Mouse (Mus musculus): ENCODE measurements around the gene Gdf11. TPM values are rescaled to one million over a fixed set of nuclear protein-coding genes. Genes with fewer than 3 reads are reported as not detected.
A peak's percentile ranks its signal among the peaks of the same experiment; 100 is the strongest.

Gdf11 gene
- polyA plus RNA-seq, 1 experiment from 2014 or later: 4.5 TPM

GRCm38 (mm10) chr10:128934997-128935787 lies 43.7 kb upstream of the Gdf11 start:
- Histone ChIP-seq H3K9ac (no peak overlapping the region), H3K4me2 (0 out of 2 replicates have a peak overlapping the region, but pooled peaks have one; percentile 1), H3K4me1 (ENCODE audit: insufficient read depth) (no peaks in the 10 kb centered on the region), H3K4me3 (ENCODE audit: low read depth, low read length) (no peak overlapping the region), H3K27ac (ENCODE audit: low read depth) (no peak overlapping the region), H3K36me3 (ENCODE audit: insufficient read depth) (no peaks in the 10 kb centered on the region), H3K27me3 (ENCODE audit: insufficient read depth, low read length) (peaks cover 48% of the 10 kb centered on the region), H3K9me3 (ENCODE audit: low read depth, low read length) (no peaks in the 10 kb centered on the region)
- no peak for DNase-seq
- WGBS: 61% methylated on average over 7 of the region's 7 CpGs
- no peak for ATAC-seq (ENCODE audit: insufficient read depth)
- TF ChIP-seq CTCF (IDR thresholded peaks at IDR 0.05; ENCODE audit: low read depth): peak; percentile 18; the same call in 1 of the 2 replicates

- Histone ChIP-seq H3K4me1 (ENCODE audit: insufficient read depth) (no peaks in the 10 kb centered on the region), H3K36me3 (ENCODE audit: insufficient read depth) (no peaks in the 10 kb centered on the region), H3K4me3 (ENCODE audit: low read depth, low read length) (peak overlapping the region; percentile 41), H3K4me2 (peak overlapping the region; percentile 72), H3K27ac (ENCODE audit: low read depth) (no peak overlapping the region), H3K27me3 (ENCODE audit: insufficient read depth, low read length) (peaks cover 48% of the 10 kb centered on the region), H3K9ac (peak overlapping the region; percentile 30), H3K9me3 (ENCODE audit: low read depth, low read length) (no peaks in the 10 kb centered on the region)
- 5% methylated on average over 21 of the region's 21 CpGs for WGBS
- no peak for DNase-seq
- no peak for TF ChIP-seq CTCF (IDR thresholded peaks at IDR 0.05; ENCODE audit: low read depth)
- 0 out of 2 replicates have a peak, but pooled peaks have one; percentile 8 for ATAC-seq (ENCODE audit: insufficient read depth)
Measured at GRCm38 (mm10) chr10:128933976-128934721, 42.6 kb upstream of the Gdf11 start.

GRCm38 (mm10) chr10:128933574-128933973 lies 42.1 kb upstream of the Gdf11 start, which contains the start of gene Itga7:
Gene Itga7 (plus strand): TSS chr10:128933818.
- DNase-seq (peak; percentile 62), ATAC-seq (ENCODE audit: insufficient read depth) (peak; percentile 82)
- Histone ChIP-seq H3K27ac (ENCODE audit: low read depth) (no peak within 1 kb of the TSS), H3K36me3 (ENCODE audit: insufficient read depth) (no peaks in the 10 kb centered on the region), H3K4me3 (ENCODE audit: low read depth, low read length) (peak within 1 kb of the TSS; percentile 41), H3K9ac (peak within 1 kb of the TSS; percentile 30), H3K9me3 (ENCODE audit: low read depth, low read length) (no peaks in the 10 kb centered on the region), H3K4me2 (peak within 1 kb of the TSS; percentile 72), H3K4me1 (ENCODE audit: insufficient read depth) (no peaks in the 10 kb centered on the region), H3K27me3 (ENCODE audit: insufficient read depth, low read length) (peaks cover 48% of the 10 kb centered on the region)
- WGBS: under 1% methylated on average over 26 of the region's 26 CpGs
- TF ChIP-seq CTCF (IDR thresholded peaks at IDR 0.05; ENCODE audit: low read depth): no peak

- DNase-seq (no peak), ATAC-seq (ENCODE audit: insufficient read depth) (no peak)
- Histone ChIP-seq H3K4me1 (ENCODE audit: insufficient read depth) (no peaks in the 10 kb centered on the region), H3K9ac (no peak overlapping the region), H3K9me3 (ENCODE audit: low read depth, low read length) (no peaks in the 10 kb centered on the region), H3K27me3 (ENCODE audit: insufficient read depth, low read length) (peaks cover 48% of the 10 kb centered on the region), H3K27ac (ENCODE audit: low read depth) (no peak overlapping the region), H3K36me3 (ENCODE audit: insufficient read depth) (no peaks in the 10 kb centered on the region), H3K4me2 (no peak overlapping the region), H3K4me3 (ENCODE audit: low read depth, low read length) (no peak overlapping the region)
- no peak for TF ChIP-seq CTCF (IDR thresholded peaks at IDR 0.05; ENCODE audit: low read depth)
- WGBS: 47% methylated on average over 2 of the region's 2 CpGs
Measured at GRCm38 (mm10) chr10:128931441-128931840, 39.9 kb upstream of the Gdf11 start.

- Histone ChIP-seq H3K9me3 (ENCODE audit: low read depth, low read length) (no peaks in the 10 kb centered on the region), H3K27ac (ENCODE audit: low read depth) (no peak overlapping the region), H3K4me2 (no peak overlapping the region), H3K4me1 (ENCODE audit: insufficient read depth) (no peaks in the 10 kb centered on the region), H3K9ac (no peak overlapping the region), H3K4me3 (ENCODE audit: low read depth, low read length) (no peak overlapping the region), H3K27me3 (ENCODE audit: insufficient read depth, low read length) (peaks cover 37% of the 10 kb centered on the region), H3K36me3 (ENCODE audit: insufficient read depth) (no peaks in the 10 kb centered on the region)
- 36% methylated on average over 7 of the region's 7 CpGs for WGBS
- DNase-seq (peak; percentile 55), ATAC-seq (ENCODE audit: insufficient read depth) (peak; percentile 12; the same call in 1 of the 2 replicates)
- no peak for TF ChIP-seq CTCF (IDR thresholded peaks at IDR 0.05; ENCODE audit: low read depth)
Measured at GRCm38 (mm10) chr10:128929638-128930378, 38.3 kb upstream of the Gdf11 start.

- Histone ChIP-seq H3K4me3 (ENCODE audit: low read depth, low read length) (no peak overlapping the region), H3K4me2 (no peak overlapping the region), H3K9ac (no peak overlapping the region), H3K9me3 (ENCODE audit: low read depth, low read length) (no peaks in the 10 kb centered on the region), H3K36me3 (ENCODE audit: insufficient read depth) (no peaks in the 10 kb centered on the region), H3K4me1 (ENCODE audit: insufficient read depth) (no peaks in the 10 kb centered on the region), H3K27ac (ENCODE audit: low read depth) (no peak overlapping the region), H3K27me3 (ENCODE audit: insufficient read depth, low read length) (peaks cover 22% of the 10 kb centered on the region)
- ATAC-seq (ENCODE audit: insufficient read depth) (no peak), DNase-seq (peak; percentile 31)
- TF ChIP-seq CTCF (IDR thresholded peaks at IDR 0.05; ENCODE audit: low read depth): no peak
- 26% methylated on average over 4 of the region's 4 CpGs for WGBS
Measured at GRCm38 (mm10) chr10:128928356-128928755, 36.8 kb upstream of the Gdf11 start.
